10 mouse cellular contexts compared by ENCODE assay signal in genomic region chr6:34879911-34880475, GRCm38 (mm10). TPM values are rescaled to one million over a fixed set of nuclear protein-coding genes. Genes with fewer than 3 reads are reported as not detected.
DNase-seq lines count a peak whose midpoint lies in the region; ATAC-seq and TF ChIP-seq lines count a peak whose summit lies in the region.
"Had no signal": no experiment of that assay in that cellular context is flagged by ENCODE, and none has a peak within 500 bp of the region (broad histone marks: within the 10 kb centered on the region; RNA-seq: fewer than 3 reads in every experiment).

No protein-coding gene starts in this region.

- peak; percentile 57 for DNase-seq in forebrain, embryonic 11.5 days (ENCODE audit: low spot score)
- peak; percentile 85 for DNase-seq in 3T3-L1 (ENCODE audit: low read depth, low spot score)
- DNase-seq in frontal cortex, postnatal 36 days (ENCODE audit: low spot score in 2 of 2) = peak; percentile 51 to 79
- DNase-seq in lung, adult 2 months = peak; percentile 40
- DNase-seq in splenic B cell, adult 2 months (ENCODE audit: low read depth, low spot score) = peak; percentile 73

- H3K27me3 ChIP-seq in forebrain, embryonic 11.5 days (ENCODE audit: control insufficient read depth, insufficient read depth, low read length) = no peaks in the 10 kb centered on the region
- no peaks in the 10 kb centered on the region for H3K27me3 ChIP-seq in forebrain, embryonic 13.5 days
- H3K27me3 ChIP-seq in splenic B cell, adult 2 months (ENCODE audit: control insufficient read depth, insufficient read depth, low read length, poor library complexity, severe bottlenecking) = no peaks in the 10 kb centered on the region
- H3K27me3 ChIP-seq: lung, embryonic 15.5 days had no signal

- WGBS in forebrain, embryonic 11.5 days = 60% methylated on average over 6 of the region's 6 CpGs
- 57% methylated on average over 6 of the region's 6 CpGs for WGBS in forebrain, embryonic 13.5 days
- WGBS in bone marrow, adult 2 months = 54% methylated on average over 6 of the region's 6 CpGs
- WGBS in lung, adult 2 months = 55% methylated on average over 6 of the region's 6 CpGs

- TF ChIP-seq POLR2A in bone marrow, adult 2 months (IDR thresholded peaks at IDR 0.05; ENCODE audit: borderline replicate concordance, control insufficient read depth, low read depth, low read length) = no peak
- no peak for TF ChIP-seq POLR2A in lung, adult 2 months (IDR thresholded peaks at IDR 0.05; ENCODE audit: borderline replicate concordance, extremely low read depth, low read depth, low read length)

- no peak overlapping the region for H3K9ac ChIP-seq in forebrain, embryonic 11.5 days (ENCODE audit: low read length)
- H3K9ac ChIP-seq in forebrain, embryonic 13.5 days = no peak overlapping the region
- H3K9ac ChIP-seq: lung, embryonic 15.5 days had no signal

- H3K27ac ChIP-seq in forebrain, embryonic 11.5 days (ENCODE audit: low read depth, low read length) = no peak overlapping the region
- no peak overlapping the region for H3K27ac ChIP-seq in forebrain, embryonic 13.5 days
- no peak overlapping the region for H3K27ac ChIP-seq in bone marrow, adult 2 months (ENCODE audit: control insufficient read depth, insufficient read depth, low read depth, low read length, poor library complexity)
- H3K27ac ChIP-seq: lung, embryonic 15.5 days had no signal

- H3K4me2 ChIP-seq in forebrain, embryonic 11.5 days (ENCODE audit: low read depth, low read length, severe bottlenecking) = no peak overlapping the region
- H3K4me2 ChIP-seq in forebrain, embryonic 13.5 days = no peak overlapping the region
- H3K4me2 ChIP-seq: lung, embryonic 15.5 days had no signal

- TF ChIP-seq CTCF in bone marrow, adult 2 months (IDR thresholded peaks at IDR 0.05; ENCODE audit: control insufficient read depth, insufficient read depth, low read length) = peak; percentile 30; the same call in 1 of the 2 replicates
- TF ChIP-seq CTCF in lung, adult 2 months (IDR thresholded peaks at IDR 0.05; ENCODE audit: insufficient read depth, low read length) = peak; percentile 47

- ATAC-seq in forebrain, embryonic 11.5 days (replicated peaks; ENCODE audit: low FRiP score) = no peak
- ATAC-seq in forebrain, embryonic 13.5 days = no peak
- no peak for ATAC-seq in erythroblast, adult 5-6 weeks (replicated peaks; ENCODE audit: low FRiP score, poor library complexity, severe bottlenecking)

- H3K4me1 ChIP-seq in forebrain, embryonic 11.5 days (replicated peaks; ENCODE audit: control insufficient read depth, insufficient read depth, low read length) = peaks cover 5% of the 10 kb centered on the region; the same call in 1 of the 2 replicates
- H3K4me1 ChIP-seq in forebrain, embryonic 13.5 days = peaks cover 12% of the 10 kb centered on the region
- H3K4me1 ChIP-seq in bone marrow, adult 2 months (ENCODE audit: control insufficient read depth, insufficient read depth, low read length) = peaks cover 7% of the 10 kb centered on the region; the same call in 1 of the 2 replicates
- peaks cover 23% of the 10 kb centered on the region for H3K4me1 ChIP-seq in lung, adult 2 months (ENCODE audit: control insufficient read depth, insufficient read depth, low read length)

- H3K9me3 ChIP-seq in forebrain, embryonic 11.5 days (ENCODE audit: control insufficient read depth, low read length) = no peaks in the 10 kb centered on the region
- H3K9me3 ChIP-seq in forebrain, embryonic 13.5 days (replicated peaks) = no peaks in the 10 kb centered on the region
- H3K9me3 ChIP-seq: lung, embryonic 15.5 days had no signal

- no peaks in the 10 kb centered on the region; the same call in 1 of the 2 replicates for H3K36me3 ChIP-seq in forebrain, embryonic 11.5 days (ENCODE audit: control insufficient read depth, insufficient read depth, low read length)
- H3K36me3 ChIP-seq in forebrain, embryonic 13.5 days (ENCODE audit: poor library complexity, severe bottlenecking) = peaks cover 40% of the 10 kb centered on the region
- no peaks in the 10 kb centered on the region; the same call in none of the 2 replicates for H3K36me3 ChIP-seq in splenic B cell, adult 2 months (ENCODE audit: control insufficient read depth, insufficient read depth, low read length, poor library complexity, severe bottlenecking)

- H3K4me3 ChIP-seq in forebrain, embryonic 11.5 days (ENCODE audit: low read depth, low read length) = no peak overlapping the region
- no peak overlapping the region for H3K4me3 ChIP-seq in forebrain, embryonic 13.5 days
- no peak overlapping the region for H3K4me3 ChIP-seq in bone marrow, adult 2 months (replicated peaks; ENCODE audit: control insufficient read depth, low read depth, low read length)
- no peak overlapping the region for H3K4me3 ChIP-seq in lung, adult 2 months (replicated peaks; ENCODE audit: extremely low read depth, low read depth, low read length)
- H3K4me3 ChIP-seq: lung, embryonic 15.5 days had no signal

RNA-seq across cellular contexts. Expression of gene Cyren, which starts 2.1 kb away (rescaled TPM):
- polyA plus RNA-seq in forebrain, embryonic 11.5 days (2014; fragmentation: Nextera tagmentation; extraction: Ambion mirVana) = 13.7 and 13.9 TPM in 2 replicates
- polyA plus RNA-seq in forebrain, embryonic 13.5 days (2015; fragmentation: Nextera tagmentation; extraction: Ambion mirVana) = 12.1 and 14.6 TPM in 2 replicates
- polyA plus RNA-seq in bone marrow, adult 2 months (2011; ENCODE audit: insufficient read depth, insufficient read length, low replicate concordance, missing spikeins) = 8.1 and 23.2 TPM in 2 replicates
- polyA plus RNA-seq in lung, adult 2 months (2012; rRNA removed) = 8.5 and 8.8 TPM in 2 replicates
- 4.0 and 8.1 TPM in 2 replicates for total RNA-seq in erythroblast, adult 5-6 weeks (2015; ENCODE audit: low replicate concordance)
- total RNA-seq in erythroblast, adult 5-6 weeks (2017; ENCODE audit: low replicate concordance) = 5.8 and 9.8 TPM in 2 replicates

RNA-seq across cellular contexts. Expression of gene Tmem140, which starts 17.0 kb away (rescaled TPM):
- polyA plus RNA-seq in forebrain, embryonic 11.5 days (2014; fragmentation: Nextera tagmentation; extraction: Ambion mirVana) = 0.89 and 1.2 TPM in 2 replicates
- polyA plus RNA-seq in forebrain, embryonic 13.5 days (2015; fragmentation: Nextera tagmentation; extraction: Ambion mirVana) = 1.4 and 1.7 TPM in 2 replicates
- polyA plus RNA-seq in bone marrow, adult 2 months (2011; ENCODE audit: insufficient read depth, insufficient read length, low replicate concordance, missing spikeins) = 5.7 and 16.5 TPM in 2 replicates
- polyA plus RNA-seq in lung, adult 2 months (2012; rRNA removed) = 71.8 and 74.8 TPM in 2 replicates
- total RNA-seq in erythroblast, adult 5-6 weeks (2015; ENCODE audit: low replicate concordance) = 45.5 and 64.6 TPM in 2 replicates
- total RNA-seq in erythroblast, adult 5-6 weeks (2017; ENCODE audit: low replicate concordance) = 56.7 and 80.9 TPM in 2 replicates

RNA-seq across cellular contexts. Expression of gene Wdr91, which starts 30.7 kb away (rescaled TPM):
- 12.3 and 12.9 TPM in 2 replicates for polyA plus RNA-seq in forebrain, embryonic 11.5 days (2014; fragmentation: Nextera tagmentation; extraction: Ambion mirVana)
- polyA plus RNA-seq in forebrain, embryonic 13.5 days (2015; fragmentation: Nextera tagmentation; extraction: Ambion mirVana) = 9.7 and 10.7 TPM in 2 replicates
- polyA plus RNA-seq in bone marrow, adult 2 months (2011; ENCODE audit: insufficient read depth, insufficient read length, low replicate concordance, missing spikeins) = 17.1 and 27.6 TPM in 2 replicates
- 25.4 and 30.4 TPM in 2 replicates for polyA plus RNA-seq in lung, adult 2 months (2012; rRNA removed)
- total RNA-seq in erythroblast, adult 5-6 weeks (2015; ENCODE audit: low replicate concordance) = 35.7 and 37.4 TPM in 2 replicates
- 53.2 and 72.1 TPM in 2 replicates for total RNA-seq in erythroblast, adult 5-6 weeks (2017; ENCODE audit: low replicate concordance)

RNA-seq across cellular contexts. Expression of gene Stra8, which starts 40.0 kb away (rescaled TPM):
- not detected in 2 replicates for polyA plus RNA-seq in forebrain, embryonic 11.5 days (2014; fragmentation: Nextera tagmentation; extraction: Ambion mirVana)
- not detected in 2 replicates for polyA plus RNA-seq in forebrain, embryonic 13.5 days (2015; fragmentation: Nextera tagmentation; extraction: Ambion mirVana)
- polyA plus RNA-seq in bone marrow, adult 2 months (2011; ENCODE audit: insufficient read depth, insufficient read length, low replicate concordance, missing spikeins) = 1.4 TPM in 1 of 2 replicates, not detected in the other
- not detected in 2 replicates for polyA plus RNA-seq in lung, adult 2 months (2012; rRNA removed)
- not detected in 2 replicates for total RNA-seq in erythroblast, adult 5-6 weeks (2015; ENCODE audit: low replicate concordance)
- not detected in 2 replicates for total RNA-seq in erythroblast, adult 5-6 weeks (2017; ENCODE audit: low replicate concordance)
- total RNA-seq: gastrocnemius, postnatal 36 days had no signal
- polyA plus RNA-seq: lung, embryonic 15.5 days had no signal
